Mouse (Mus musculus) myocyte (in vitro differentiated cells): ENCODE results near the gene Klhl30.
A peak's percentile ranks its signal among the peaks of the same experiment; 100 is the strongest.

Experiments used
- CEBPB ChIP-seq: IDR thresholded peaks from 2 replicates; pipeline ENCODE4 v1.6.1; 2011; ENCODE audit warnings: mild to moderate bottlenecking, moderate library complexity; ENCODE audit not compliant: poor library complexity, insufficient read depth, severe bottlenecking
- E2F4 ChIP-seq: IDR thresholded peaks from one replicate; pipeline ENCODE4 v1.6.1; 2011; ENCODE audit warnings: mild to moderate bottlenecking, control low read depth, moderate library complexity; ENCODE audit not compliant: insufficient read depth
- MAX ChIP-seq: IDR thresholded peaks from one replicate; pipeline ENCODE4 v1.6.1; 2011; ENCODE audit warnings: low read depth, mild to moderate bottlenecking, control low read depth
- MYOD1 ChIP-seq, 3 experiments: IDR thresholded peaks; one replicate each; pipeline ENCODE4 v1.6.1; 2011; ENCODE audit warnings: control low read depth in 2 of 3, low read depth in 2 of 3, mild to moderate bottlenecking in 2 of 3, moderate library complexity in 1 of 3; ENCODE audit not compliant: insufficient read length in 2 of 3, control insufficient read depth in 1 of 3
- MYOG ChIP-seq, 3 experiments: IDR thresholded peaks; one replicate each; pipeline ENCODE4 v1.6.1; 2011; ENCODE audit warnings: control low read depth in 2 of 3, low read depth in 2 of 3, mild to moderate bottlenecking in 2 of 3; ENCODE audit not compliant: insufficient read length in 2 of 3, control insufficient read depth in 1 of 3, insufficient read depth in 1 of 3
- POLR2A ChIP-seq: IDR thresholded peaks from one replicate; pipeline ENCODE4 v1.6.1; 2011; ENCODE audit warnings: low read depth, mild to moderate bottlenecking, control low read depth, moderate library complexity; ENCODE audit not compliant: insufficient read length
- POLR2AphosphoS2 ChIP-seq: IDR thresholded peaks from one replicate; pipeline ENCODE4 v1.6.1; 2011; ENCODE audit warnings: low read depth, control low read depth; ENCODE audit not compliant: insufficient read length
- REST ChIP-seq: IDR thresholded peaks from one replicate; pipeline ENCODE4 v1.6.1; 2011; ENCODE audit warnings: mild to moderate bottlenecking, control low read depth, moderate library complexity; ENCODE audit not compliant: insufficient read depth, insufficient read length
- SRF ChIP-seq: IDR thresholded peaks from one replicate; pipeline ENCODE4 v1.6.1; 2011; ENCODE audit warnings: low read depth; ENCODE audit not compliant: control insufficient read depth, insufficient read length
- TCF12 ChIP-seq: IDR thresholded peaks from one replicate; pipeline ENCODE4 v1.6.1; 2011; ENCODE audit warnings: mild to moderate bottlenecking, control low read depth; ENCODE audit not compliant: poor library complexity, insufficient read depth, severe bottlenecking
- USF1 ChIP-seq: IDR thresholded peaks from one replicate; pipeline ENCODE4 v1.6.1; 2011; ENCODE audit warnings: low read depth, mild to moderate bottlenecking, control low read depth, moderate library complexity

- TF ChIP-seq CEBPB = no peak
- TF ChIP-seq POLR2A = no peak
- no peak for TF ChIP-seq E2F4
- no peak for TF ChIP-seq MAX
- TF ChIP-seq MYOG (IDR thresholded peaks at IDR 0.05; ENCODE audit: control insufficient read depth in 1 of 3, insufficient read depth in 1 of 3, insufficient read length in 2 of 3, low read depth in 2 of 3) = peak in 1 of 3 experiments; percentile 37
- peak in 1 of 3 experiments; percentile 66 for TF ChIP-seq MYOD1 (IDR thresholded peaks at IDR 0.05; ENCODE audit: control insufficient read depth in 1 of 3, insufficient read length in 2 of 3, low read depth in 2 of 3)
- no peak for TF ChIP-seq TCF12
- no peak for TF ChIP-seq SRF
- no peak for TF ChIP-seq REST
- no peak for TF ChIP-seq POLR2AphosphoS2
- TF ChIP-seq USF1 = no peak
These were observed 18.7 kb upstream of the Klhl30 start for GRCm38 (mm10) chr1:91332102-91332501.
